14 mouse cellular contexts compared by ENCODE assay signal in the genomic region with DNA sequence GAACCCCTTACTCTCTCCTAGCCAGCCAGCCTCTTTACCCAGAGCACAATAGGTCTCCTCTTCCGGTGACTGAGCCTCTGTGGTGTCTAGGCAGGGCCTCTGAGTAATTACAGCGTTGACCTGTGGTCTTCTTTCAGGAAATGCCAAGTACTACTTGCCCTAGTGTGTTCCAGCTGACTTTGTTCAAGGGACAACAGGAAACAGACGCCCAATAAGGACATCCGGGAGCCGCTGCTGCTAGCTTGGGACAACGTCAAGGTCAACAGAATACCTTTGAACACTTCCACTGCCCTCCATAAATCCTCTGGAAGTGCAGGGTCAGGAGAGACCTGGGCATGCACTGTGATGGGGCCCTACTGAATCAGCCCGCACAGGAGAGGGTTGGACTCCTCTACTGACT. TPM values are rescaled to one million over a fixed set of nuclear protein-coding genes. Genes with fewer than 3 reads are reported as not detected.
DNase-seq lines count a peak whose midpoint lies in the region; ATAC-seq lines count a peak whose summit lies in the region.
"Had no signal": no experiment of that assay in that cellular context is flagged by ENCODE, and none has a peak within 500 bp of the region (broad histone marks: within the 10 kb centered on the region; RNA-seq: fewer than 3 reads in every experiment).

No protein-coding gene starts in this region.

- H3K9ac ChIP-seq in lung, embryonic 16.5 days (ENCODE audit: low read length): no peak overlapping the region
- H3K9ac ChIP-seq: embryonic facial prominence, embryonic 12.5 days; limb, embryonic 15.5 days had no signal

- no peak overlapping the region for H3K4me3 ChIP-seq in lung, embryonic 16.5 days (ENCODE audit: low read length)
- H3K4me3 ChIP-seq: embryonic facial prominence, embryonic 12.5 days; layer of hippocampus, adult 2 months; limb, embryonic 15.5 days had no signal

- H3K27me3 ChIP-seq in lung, embryonic 16.5 days (ENCODE audit: control insufficient read depth, insufficient read depth, low read depth, low read length): no peaks in the 10 kb centered on the region
- H3K27me3 ChIP-seq: embryonic facial prominence, embryonic 12.5 days; limb, embryonic 15.5 days had no signal

- H3K27ac ChIP-seq in lung, embryonic 16.5 days (ENCODE audit: low read length): peak overlapping the region; percentile 62
- H3K27ac ChIP-seq: embryonic facial prominence, embryonic 12.5 days; layer of hippocampus, adult 2 months; limb, embryonic 15.5 days had no signal

- WGBS in lung, embryonic 16.5 days: 49% methylated on average over 7 of the region's 7 CpGs

- DNase-seq in heart, adult 8-10 months (ENCODE audit: low spot score): peak; percentile 36
- no peak for DNase-seq in heart, postnatal 36 days
- peak; percentile 15 to 26 for DNase-seq in adrenal gland, adult 18-20 months (ENCODE audit: low spot score in 2 of 2)
- peak; percentile 46 for DNase-seq in kidney, adult 18-20 months
- DNase-seq in thymus, postnatal 25 days: no peak
- no peak for DNase-seq in left cerebral cortex, adult 18-20 months (ENCODE audit: low spot score in 2 of 2)
- DNase-seq in cerebellum, postnatal 36 days: no peak

- no peaks in the 10 kb centered on the region for H3K9me3 ChIP-seq in lung, embryonic 16.5 days (ENCODE audit: control insufficient read depth, low read length)
- H3K9me3 ChIP-seq: embryonic facial prominence, embryonic 12.5 days; limb, embryonic 15.5 days had no signal

- no peaks in the 10 kb centered on the region for H3K4me1 ChIP-seq in lung, embryonic 16.5 days (replicated peaks; ENCODE audit: control insufficient read depth, insufficient read depth, low read length)
- H3K4me1 ChIP-seq: embryonic facial prominence, embryonic 12.5 days; limb, embryonic 15.5 days had no signal

- ATAC-seq in lung, embryonic 16.5 days (ENCODE audit: low read depth): peak; percentile 88
- ATAC-seq: midbrain, embryonic 16.5 days; Patski had no signal

- no peak overlapping the region for H3K4me2 ChIP-seq in lung, embryonic 16.5 days (ENCODE audit: low read depth, low read length)
- H3K4me2 ChIP-seq: embryonic facial prominence, embryonic 12.5 days; limb, embryonic 15.5 days had no signal

- intact Hi-C loops in heart, postnatal 36 days (cut with DNase I): no loop called here

- no peaks in the 10 kb centered on the region for H3K36me3 ChIP-seq in lung, embryonic 16.5 days (ENCODE audit: control insufficient read depth, insufficient read depth, low read length)
- H3K36me3 ChIP-seq: embryonic facial prominence, embryonic 12.5 days; limb, embryonic 15.5 days had no signal

RNA-seq across cellular contexts. Expression of a gene that starts 21.2 kb away (rescaled TPM):
- total RNA-seq in heart, adult 8-10 months (2022): not detected
- total RNA-seq in heart, postnatal 36 days (2021): not detected
- not detected for total RNA-seq in adrenal gland, adult 18-20 months (2021)
- 0.06 TPM in 1 of 2 replicates, not detected in the other for polyA plus RNA-seq in lung, embryonic 16.5 days (2015; fragmentation: Nextera tagmentation; extraction: Ambion mirVana)
- total RNA-seq in left cerebral cortex, adult 18-20 months (2021): under 1 TPM in 1 of 2 experiments, not detected in 1; 0.16 TPM
- total RNA-seq: heart, postnatal 10 days; layer of hippocampus, adult 2 months had no signal
- polyA plus RNA-seq: embryonic facial prominence, embryonic 12.5 days; limb, embryonic 15.5 days; midbrain, embryonic 16.5 days; Patski had no signal

RNA-seq across cellular contexts. Expression of a gene that starts 35.8 kb away (rescaled TPM):
- total RNA-seq in heart, adult 8-10 months (2022): 100 to 1,000 TPM; 165 to 223 (median 203) TPM
- 100 to 1,000 TPM; 218 to 246 TPM for total RNA-seq in heart, postnatal 36 days (2021)
- total RNA-seq in adrenal gland, adult 18-20 months (2021): 10 to 100 TPM; 35.4 to 50.2 TPM
- polyA plus RNA-seq in lung, embryonic 16.5 days (2015; fragmentation: Nextera tagmentation; extraction: Ambion mirVana): 433 and 435 TPM in 2 replicates
- total RNA-seq in left cerebral cortex, adult 18-20 months (2021): 1,000 to 10,000 TPM; 1,509 to 1,567 TPM
- polyA plus RNA-seq: Patski had no signal

RNA-seq across cellular contexts. Expression of a gene that starts 53.1 kb away (rescaled TPM):
- not detected for total RNA-seq in heart, adult 8-10 months (2022)
- not detected for total RNA-seq in heart, postnatal 36 days (2021)
- total RNA-seq in adrenal gland, adult 18-20 months (2021): not detected
- polyA plus RNA-seq in lung, embryonic 16.5 days (2015; fragmentation: Nextera tagmentation; extraction: Ambion mirVana): 0.55 and 4.7 TPM in 2 replicates
- total RNA-seq in left cerebral cortex, adult 18-20 months (2021): 1 to 10 TPM; 6.7 to 7.2 TPM
- total RNA-seq: heart, postnatal 10 days had no signal
- polyA plus RNA-seq: Patski had no signal

Comparison
In these comparisons a context has a peak if more than half of its experiments do, and no peak if none do; other contexts are left out.
1. DNase-seq: peak in heart, adult 8-10 months (single experiment), adrenal gland, adult 18-20 months (2 of 2) and kidney, adult 18-20 months (single experiment); none in heart, postnatal 36 days (0 of 2), thymus, postnatal 25 days (single experiment), left cerebral cortex, adult 18-20 months (0 of 2) and cerebellum, postnatal 36 days (0 of 2).
2. RNA of a gene that starts 35.8 kb away (total RNA-seq): 1,509 to 1,567 TPM in left cerebral cortex, adult 18-20 months; 218 to 246 TPM in heart, postnatal 36 days, 165 to 223 TPM in heart, adult 8-10 months and 35.4 to 50.2 TPM in adrenal gland, adult 18-20 months; every median in the first group is over 4 times any median in the second.
3. RNA of a gene that starts 53.1 kb away (total RNA-seq): 6.7 to 7.2 TPM in left cerebral cortex, adult 18-20 months; not detected in adrenal gland, adult 18-20 months, not detected in heart, adult 8-10 months and not detected in heart, postnatal 36 days; every median in the first group is over 4 times any median in the second.